Mouse (Mus musculus) layer of hippocampus, postnatal 14 days (tissue): ENCODE data around the gene Cdan1. TPM values are rescaled to one million over a fixed set of nuclear protein-coding genes. Genes with fewer than 3 reads are reported as not detected.
"Not testable (repeated sequence)": the region's sequence is repeated elsewhere in the genome, so short reads cannot be mapped to it uniquely, and the experiment has no call there.

Experiments
- DNase-seq, 2 experiments: peaks; one replicate each; pipeline ENCODE4 v3.0.0; 2021 to 2022; ENCODE audit warnings: low spot score in 2 of 2, mixed read lengths in 1 of 2
- total RNA-seq, 2 experiments: library from RNA; stranded (reverse); gene quantifications; 2 replicates each; pipeline ENCODE4 v1.2.3; 2021

Cdan1 gene
- total RNA-seq, 2 experiments from 2014 or later: 21.3 to 25.4 TPM

DNA sequence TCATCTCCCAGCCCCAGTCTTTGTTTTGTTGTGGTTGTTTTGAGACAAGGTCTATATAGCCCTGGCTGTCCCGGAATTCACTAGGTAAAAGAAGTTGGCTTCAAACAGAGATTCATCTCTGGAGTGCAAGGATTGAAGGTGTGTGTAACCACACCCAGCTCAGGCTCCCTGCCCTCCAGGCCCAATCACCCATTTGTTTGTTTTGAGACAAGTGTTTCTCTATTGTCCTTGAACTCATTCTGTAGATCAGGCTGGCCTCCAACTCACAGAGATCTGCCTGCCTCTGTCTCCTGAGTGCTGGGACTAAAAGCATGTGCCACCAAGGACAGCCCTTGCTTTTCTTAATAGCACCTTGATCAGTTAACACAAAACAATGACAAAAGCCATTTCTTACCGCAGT lies 101.9 kb downstream of the Cdan1 start:
- no peak for DNase-seq

- DNase-seq: no peak
These were observed 104.4 kb downstream of the Cdan1 start for GRCm38 (mm10) chr2:120745496-120745895.

DNA sequence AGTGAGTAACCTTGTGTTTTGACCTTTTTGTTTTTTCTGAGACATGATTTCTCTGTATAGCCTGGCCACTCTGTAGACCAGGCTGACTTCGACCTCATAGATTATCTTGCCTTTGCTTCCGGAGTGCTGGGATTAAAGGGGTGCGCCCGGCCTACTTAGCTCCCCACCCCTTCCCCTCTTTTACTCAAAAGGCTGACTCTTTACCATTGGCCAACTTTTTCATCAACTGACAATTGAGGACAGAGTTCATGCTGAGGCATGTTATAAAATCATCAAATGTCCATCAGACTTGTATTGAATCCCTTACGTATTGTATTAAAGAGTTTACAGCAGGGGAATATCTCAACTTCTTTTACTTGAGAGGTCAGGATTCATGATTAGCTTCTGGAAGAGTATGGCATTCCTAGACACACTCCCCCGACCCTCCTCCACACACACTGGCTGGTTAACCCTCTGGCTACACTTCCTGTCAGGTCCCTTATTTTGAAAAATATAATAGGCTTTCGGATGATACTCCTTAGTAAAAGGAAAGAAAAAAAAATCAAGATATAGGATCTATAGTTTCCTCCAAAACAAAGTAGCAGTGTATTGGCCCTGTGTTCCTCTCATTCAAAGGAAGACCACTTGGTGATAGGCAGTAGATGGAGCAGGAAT lies 117.9 kb downstream of the Cdan1 start:
- DNase-seq: no peak

DNA sequence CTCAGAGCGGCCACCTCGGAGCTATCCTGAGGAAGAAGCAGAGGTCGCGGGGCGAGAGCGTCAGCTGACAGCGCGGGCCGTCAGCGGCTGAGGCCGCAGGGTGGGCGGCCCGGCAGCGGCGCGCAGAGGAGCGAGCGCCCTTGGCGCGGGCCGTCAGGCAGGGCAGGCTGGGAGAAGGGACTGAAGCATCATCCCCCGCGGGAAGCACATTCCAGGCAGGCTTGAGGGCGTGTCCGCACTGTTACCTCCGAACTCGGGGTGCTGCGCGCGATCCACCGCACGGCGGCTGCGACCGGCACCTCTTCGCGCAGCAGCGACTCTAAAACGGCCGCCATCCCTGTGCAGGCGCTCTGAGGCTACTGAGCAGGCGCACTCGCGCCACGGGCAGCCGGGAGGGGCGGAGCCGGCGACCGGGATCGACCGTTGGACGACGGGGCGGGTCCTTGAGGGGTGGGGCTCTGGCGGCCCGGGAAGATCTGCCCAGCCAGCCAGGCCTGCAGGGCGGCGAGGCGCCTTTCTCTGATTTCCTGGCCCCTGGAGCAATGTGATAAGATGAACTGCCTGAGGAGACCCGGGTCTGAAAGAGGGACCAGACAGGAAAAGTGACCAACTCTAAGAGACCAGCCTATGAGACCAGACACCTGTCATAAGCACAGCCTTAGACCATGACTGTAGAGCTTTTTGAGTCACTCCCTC lies 118.6 kb downstream of the Cdan1 start:
- DNase-seq: peak; percentile 85 to 92

DNA sequence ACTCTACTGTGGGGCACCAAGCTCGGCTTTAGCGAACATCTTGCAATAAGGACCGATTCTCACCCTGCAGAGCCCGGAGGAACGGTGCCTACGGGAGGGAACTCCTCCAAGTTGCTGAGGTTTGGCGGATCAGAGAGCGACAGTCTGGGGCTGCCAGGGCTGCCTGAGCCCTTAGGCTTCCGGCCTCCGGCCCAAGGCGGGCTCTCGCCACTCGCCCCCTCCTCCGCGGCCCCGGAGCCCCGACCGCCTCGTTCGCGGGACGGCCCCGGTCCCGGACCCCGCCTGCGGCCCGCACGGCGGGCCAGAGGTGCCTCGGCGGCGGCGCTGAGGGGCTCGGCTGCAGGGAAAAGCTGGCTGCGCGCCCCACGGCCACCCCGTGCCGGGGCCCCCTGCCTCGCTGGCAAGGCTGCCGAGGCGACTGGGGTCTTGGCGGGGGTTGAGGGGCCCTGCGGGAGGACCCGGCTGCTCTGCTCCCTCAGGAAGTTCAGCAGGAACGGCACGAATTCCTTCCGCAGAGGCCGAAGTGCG lies 119.2 kb downstream of the Cdan1 start:
- DNase-seq: peak in 1 of 2 experiments; percentile 21

DNA sequence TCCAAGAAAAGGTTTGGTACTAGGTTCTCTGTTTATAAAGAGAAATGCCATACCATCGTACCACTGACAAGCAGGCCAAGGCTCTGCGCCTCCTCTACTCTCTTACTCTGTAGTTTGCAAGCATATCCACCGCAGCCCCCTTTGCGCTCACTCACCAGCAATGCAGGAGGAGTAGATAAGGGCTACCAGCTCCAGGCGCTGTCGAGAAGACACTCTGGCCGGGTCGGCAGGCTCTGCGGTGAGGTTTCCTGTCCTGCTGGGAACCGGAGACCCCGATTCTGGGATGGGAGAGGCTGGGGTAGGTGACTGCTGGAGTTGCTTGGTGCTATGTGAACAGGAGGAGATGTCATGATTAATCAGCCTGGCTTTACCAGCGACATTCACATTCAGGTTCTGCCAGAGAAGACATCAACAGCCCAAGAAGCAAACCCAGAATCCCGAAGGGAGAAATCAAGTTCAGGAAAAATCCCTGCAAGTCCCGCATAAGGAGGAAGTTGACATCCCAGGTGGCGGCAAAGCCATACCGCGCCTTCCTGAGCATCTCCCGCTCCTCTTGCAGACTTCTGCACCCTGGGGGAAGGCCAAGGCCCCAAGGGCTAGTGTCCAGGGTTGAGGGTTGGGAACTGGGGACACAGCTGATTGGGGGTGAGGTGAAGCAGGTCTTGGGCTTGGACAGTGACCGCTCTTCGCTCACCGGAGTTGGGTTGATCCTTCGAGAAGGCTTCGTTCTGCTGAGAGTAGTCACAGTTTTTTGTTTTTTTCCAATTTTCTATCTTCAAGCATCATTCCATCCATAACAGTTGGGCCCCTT lies 119.9 kb downstream of the Cdan1 start:
- peak in 1 of 2 experiments; percentile 8 for DNase-seq

DNA sequence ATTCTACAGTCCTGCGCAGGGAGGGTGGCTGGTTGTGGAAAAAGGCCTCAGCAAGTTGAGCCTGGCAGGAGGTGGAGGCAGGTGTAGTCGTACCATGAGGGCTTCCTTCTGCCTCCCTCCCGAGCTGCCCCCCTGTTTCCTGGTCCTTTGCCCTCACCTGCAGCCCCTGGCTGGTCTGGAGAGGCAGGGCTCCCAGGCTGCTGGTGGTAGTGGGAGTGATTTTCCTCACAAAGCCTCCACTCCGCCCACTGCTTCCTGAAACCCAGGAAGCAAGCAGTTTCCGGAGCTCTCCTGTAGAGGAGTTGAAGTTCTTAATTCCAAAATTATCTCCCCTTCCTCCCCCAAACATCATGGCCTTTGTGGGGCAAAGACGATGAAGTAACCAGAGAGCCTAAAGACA lies 125.8 kb downstream of the Cdan1 start:
- no peak for DNase-seq

DNA sequence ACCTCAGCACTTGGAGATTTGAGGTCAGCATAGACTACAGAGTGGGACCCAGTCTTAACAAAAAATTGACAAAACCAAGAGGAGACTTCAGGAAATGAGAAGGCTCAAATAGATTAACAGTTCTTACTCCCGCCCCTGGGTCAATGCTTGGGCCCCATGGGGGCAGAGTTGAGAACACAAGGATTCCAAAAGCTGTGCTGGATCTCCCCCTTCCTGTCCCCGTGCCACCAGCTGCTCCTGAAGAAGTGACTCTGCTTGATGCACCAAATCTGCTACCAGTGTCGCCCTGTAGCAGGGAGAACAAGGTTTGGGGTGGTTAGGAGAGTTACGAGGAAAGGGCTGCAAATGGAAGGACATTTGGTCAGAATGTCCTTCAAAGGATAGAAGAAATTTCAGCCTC lies 126.3 kb downstream of the Cdan1 start:
- DNase-seq: no peak

GRCm38 (mm10) chr2:120722491-120722890 lies 127.4 kb downstream of the Cdan1 start:
- DNase-seq: no peak

- no peak for DNase-seq
These were observed 128.0 kb downstream of the Cdan1 start for GRCm38 (mm10) chr2:120721911-120722310.

DNA sequence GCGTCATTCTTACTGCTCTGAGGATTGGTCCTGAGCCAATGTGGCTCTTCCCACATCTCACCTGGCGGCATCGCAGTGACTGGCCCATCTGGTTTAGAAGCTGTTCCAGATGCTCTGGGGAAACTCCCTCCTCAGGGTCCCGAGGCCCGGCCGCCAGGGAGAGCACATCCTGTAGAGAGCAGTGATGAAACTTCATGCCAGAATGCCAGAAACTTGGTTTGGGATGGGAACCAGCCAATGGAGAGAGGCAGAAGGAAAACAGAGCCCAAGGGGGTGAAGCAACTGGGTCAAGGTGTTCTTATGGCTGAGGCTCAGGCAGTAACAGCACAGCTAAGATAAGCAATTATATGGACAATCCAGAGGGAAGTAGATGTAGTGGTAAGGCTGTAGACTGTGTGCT lies 129.1 kb downstream of the Cdan1 start:
- no peak for DNase-seq

DNA sequence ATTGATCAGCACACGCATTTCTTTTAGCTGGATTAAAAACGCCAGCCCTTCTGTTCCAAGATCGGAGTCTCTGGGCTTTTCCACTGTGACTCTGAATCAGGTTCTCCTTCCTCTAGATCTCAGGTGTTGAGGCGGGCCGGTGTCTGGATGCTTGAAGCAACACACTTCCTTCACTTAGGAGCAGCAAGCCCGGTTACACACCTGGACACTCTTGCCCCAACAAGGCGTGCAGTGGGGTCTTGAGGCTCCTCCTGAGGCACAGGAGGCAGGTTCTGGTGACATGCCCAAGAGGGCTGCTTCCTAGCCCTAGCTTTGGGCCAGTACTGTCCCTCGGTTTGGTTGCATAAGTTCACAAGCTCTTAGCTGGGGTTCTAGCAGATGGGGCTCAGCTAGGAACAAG lies 131.4 kb downstream of the Cdan1 start:
- DNase-seq: no peak

GRCm38 (mm10) chr2:120713441-120713840 lies 136.5 kb downstream of the Cdan1 start:
- DNase-seq: no peak

- DNase-seq: no peak
These were observed 139.0 kb downstream of the Cdan1 start for GRCm38 (mm10) chr2:120710948-120711347.

DNA sequence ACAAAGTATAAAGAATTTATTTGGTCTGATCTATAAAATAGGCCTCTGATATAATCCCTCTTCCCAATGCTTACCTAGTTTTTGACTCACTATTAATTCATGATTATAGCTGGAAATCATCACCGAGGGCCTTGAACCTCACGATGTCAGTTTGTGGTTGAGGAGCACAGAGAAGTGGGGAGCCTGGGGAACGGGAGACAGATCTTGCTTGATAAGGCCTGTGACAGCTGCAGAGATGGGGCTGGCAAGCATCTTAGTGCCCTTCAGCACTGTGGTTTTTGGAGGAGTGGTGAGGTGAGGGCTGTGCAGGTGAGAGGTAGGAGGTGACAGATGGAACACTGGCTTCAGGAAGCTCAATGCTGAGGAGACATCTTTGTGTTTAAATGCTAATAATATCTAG lies 139.8 kb downstream of the Cdan1 start:
- DNase-seq: no peak

DNA sequence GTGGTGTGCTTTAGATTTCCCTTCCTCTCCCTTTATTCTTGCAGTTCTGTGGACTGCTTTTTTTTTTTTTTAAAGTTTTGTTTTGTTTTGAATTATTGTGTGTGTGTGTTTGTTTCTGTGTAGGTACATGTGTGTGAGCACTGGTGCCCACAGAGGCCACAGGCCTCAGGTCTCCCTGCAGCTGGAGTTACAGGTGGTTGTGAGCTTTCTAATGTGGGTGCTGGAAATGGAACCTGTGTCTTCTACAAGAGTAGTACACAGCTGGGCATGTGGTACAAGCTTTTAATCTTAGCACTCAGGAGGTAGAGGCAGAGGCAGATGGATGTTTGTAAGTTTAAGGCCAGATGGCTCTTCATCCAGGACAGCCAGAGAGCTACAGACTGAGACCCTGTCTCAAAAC lies 142.9 kb downstream of the Cdan1 start:
- DNase-seq: no peak

DNA sequence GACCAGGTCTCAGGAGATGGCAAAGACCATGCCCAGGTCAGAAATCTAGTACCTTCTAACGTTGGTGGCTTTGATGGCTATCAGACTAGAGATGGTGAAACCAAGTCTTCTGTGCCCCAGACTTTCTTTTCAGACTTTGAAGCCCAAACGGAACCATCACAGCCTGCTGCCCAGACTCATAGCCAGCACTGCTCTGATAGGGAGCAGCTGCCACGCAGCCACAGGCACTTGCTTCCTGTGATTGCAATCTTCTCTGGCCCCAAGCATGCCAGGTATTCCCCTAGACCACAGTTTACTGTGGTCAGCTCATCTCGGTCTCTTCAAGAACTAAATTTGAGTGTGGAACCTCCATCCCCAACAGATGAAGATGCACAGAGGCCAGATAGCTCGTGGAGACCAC lies 147.3 kb downstream of the Cdan1 start:
- DNase-seq: no peak

DNA sequence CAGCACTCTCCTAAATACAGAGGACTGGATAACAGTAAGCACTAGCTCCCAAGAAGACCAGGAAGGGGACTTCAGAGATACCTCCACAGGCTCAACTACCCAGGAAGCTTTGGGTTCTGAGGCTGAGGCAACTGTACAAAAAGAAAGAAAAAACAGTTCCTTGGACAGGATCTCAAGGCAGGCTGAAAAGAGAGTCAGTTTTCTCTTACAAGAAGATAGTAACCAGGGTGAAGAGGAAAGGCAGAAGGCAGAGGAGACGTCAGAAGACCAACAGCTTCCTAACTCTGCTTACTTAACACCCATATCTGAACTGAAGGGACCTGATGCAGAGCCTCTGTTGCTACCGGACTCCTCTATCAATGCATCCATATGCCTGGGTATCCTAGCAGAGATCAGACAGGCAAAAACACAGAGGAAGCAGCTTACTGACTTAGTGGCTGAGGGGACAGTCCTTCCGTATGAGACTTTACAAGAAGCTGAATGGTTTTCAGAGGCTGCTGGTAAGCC lies 149.5 kb downstream of the Cdan1 start:
- DNase-seq: no peak

GRCm38 (mm10) chr2:120697767-120698166 lies 152.2 kb downstream of the Cdan1 start:
- DNase-seq: no peak

GRCm38 (mm10) chr2:120681151-120681550 lies 168.8 kb downstream of the Cdan1 start:
- DNase-seq: not testable (repeated sequence)

DNA sequence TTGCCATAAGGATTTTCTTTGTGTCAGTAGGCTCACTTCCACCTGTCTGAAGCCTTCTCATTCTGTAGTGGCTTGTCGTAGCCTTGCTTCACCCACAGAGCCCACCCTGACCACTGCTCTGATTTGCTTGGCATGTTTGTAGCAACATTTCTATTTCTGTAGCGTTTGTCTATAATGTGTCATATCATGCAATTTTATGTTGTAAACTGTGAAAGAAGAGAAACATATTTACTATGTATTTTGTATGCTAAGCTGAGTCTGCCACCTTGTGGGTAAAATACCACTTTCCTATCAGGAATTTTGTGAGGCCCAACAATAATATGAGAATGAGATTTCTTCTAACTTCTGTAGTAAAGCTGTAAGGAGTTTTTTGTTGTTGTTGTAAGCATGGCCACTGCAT lies 179.7 kb downstream of the Cdan1 start:
- DNase-seq: no peak

DNA sequence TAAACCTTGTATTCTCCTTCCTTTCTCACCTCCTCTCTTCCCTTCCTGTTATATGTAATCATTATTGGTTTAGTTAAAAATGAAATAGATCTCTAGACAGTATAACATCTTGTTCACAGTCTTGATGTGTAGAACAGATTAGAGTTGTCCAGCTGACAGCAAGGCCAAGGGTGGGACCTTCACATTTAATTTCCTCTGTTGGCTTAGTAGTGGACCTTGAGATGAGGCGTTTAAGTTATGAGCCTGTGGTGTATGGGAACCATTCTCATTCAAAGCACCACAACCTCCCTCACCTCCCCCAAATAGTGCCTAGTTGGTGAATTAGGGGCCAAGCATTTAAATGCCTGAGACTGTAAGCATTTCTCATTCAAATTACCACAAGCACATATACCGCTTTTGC lies 182.5 kb downstream of the Cdan1 start:
- no peak for DNase-seq
